Mouse (Mus musculus): ENCODE data around the gene Slc41a3.

Slc41a3 gene

DNA sequence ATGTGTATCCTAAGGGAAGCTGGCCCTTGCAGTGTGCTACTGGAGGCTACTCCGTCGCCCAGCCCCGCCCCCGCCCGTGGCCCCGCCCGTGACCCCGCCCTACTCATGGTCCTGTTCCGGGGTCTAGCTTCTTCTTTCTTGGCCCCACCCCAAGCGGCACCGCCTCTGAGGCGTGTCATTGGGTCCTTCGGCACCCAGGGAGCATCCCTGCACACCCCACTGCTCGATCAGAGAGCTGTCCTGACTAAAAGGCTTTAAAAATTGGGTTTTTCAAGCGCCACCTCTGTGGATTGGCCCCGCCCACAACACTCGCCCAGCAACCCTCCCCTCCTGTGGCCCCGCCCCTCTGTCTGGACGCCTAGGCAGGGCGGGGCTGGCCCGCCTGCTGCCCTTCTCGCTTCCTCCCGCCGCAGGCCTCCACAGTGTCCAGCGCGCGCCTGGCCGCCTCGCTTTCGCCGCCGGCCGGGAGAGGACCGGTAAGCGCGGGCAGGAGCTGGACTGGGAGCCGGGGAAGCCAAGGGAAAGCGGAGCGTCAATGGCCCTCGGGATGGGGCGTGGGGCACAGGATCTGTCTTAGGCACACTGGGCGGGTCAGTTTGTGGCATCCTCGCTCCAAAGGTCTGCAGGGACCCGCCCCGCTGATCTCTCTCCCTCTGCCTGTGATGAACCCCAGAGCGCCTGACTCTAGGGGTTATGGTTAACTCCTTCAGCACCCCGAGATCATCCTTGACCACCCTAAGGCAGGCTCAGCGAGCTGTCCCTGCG is at the start of gene Slc41a3:
Gene Slc41a3, plus strand, starts transcription at position 193 of the 765 bp plus-strand sequence.
- DNase-seq (ENCODE audit: low spot score in 2 of 2) = peak; percentile 93 to 96

- DNase-seq (ENCODE audit: low spot score in 2 of 2) = peak; percentile 28 to 78
Measured at GRCm38 (mm10) chr6:90556534-90557058, 47.9 kb upstream of the Slc41a3 start.

DNA sequence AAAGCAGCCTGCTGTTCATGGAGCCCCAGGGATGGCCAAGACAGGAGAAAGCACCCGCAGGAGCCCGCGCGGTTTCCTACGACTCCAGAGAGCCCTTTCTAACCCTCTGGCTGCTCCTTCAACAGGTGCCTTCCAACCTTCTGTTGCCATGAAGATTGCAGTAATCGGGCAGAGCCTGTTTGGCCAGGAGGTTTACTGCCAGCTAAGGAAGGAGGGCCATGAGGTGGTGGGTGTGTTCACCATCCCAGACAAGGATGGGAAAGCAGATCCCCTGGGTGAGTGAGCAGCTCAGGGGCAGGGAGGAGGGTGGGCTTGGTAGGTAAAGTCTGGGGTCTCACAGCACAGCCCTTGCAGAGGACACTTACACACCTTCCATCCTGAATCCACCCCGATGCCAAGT is 47.4 kb upstream of the Slc41a3 start:
- DNase-seq (ENCODE audit: low spot score in 2 of 2) = no peak

DNA sequence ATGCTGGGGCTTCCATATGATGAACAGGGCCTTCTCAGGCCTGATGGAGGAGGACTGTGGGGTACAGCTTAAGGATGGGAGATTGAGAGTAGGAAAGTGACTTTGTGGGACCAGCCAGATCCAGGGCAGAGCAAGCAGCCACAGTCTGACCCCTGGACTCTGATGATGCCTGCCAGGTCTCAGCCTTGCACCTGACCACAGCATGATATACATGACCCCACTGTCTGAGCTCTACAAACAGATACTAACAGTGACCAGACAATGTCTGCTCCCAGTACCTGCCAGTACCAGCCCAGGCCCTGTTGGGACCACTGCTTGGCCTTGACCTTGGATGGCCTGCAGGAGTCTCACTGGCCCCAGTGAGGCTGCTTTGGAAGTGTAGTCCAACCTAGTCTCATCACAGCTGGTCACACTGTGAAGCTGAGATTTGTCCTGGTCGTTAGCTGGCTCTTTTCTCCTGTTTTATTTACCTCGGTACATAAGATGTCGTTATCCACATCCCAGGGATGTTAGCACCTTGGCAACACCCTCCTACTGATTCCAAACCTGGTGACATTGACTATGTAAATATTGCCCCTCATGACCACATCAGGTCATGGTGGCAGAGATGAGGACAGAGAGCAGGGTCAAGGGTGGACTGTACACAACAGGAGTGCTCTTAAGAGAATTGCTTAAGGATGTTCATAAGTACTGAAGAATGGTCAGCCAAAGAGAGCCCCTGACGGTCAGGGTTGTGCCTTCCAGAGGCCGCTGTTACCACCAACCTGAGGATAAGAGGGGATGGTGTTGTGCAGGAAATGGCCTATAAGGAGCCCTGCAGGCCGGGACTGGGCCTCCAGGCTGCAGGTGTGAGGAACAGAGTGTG is 46.5 kb upstream of the Slc41a3 start:
- no peak for DNase-seq (ENCODE audit: low spot score in 2 of 2)

GRCm38 (mm10) chr6:90560390-90561058 is 44.0 kb upstream of the Slc41a3 start:
- DNase-seq (ENCODE audit: low spot score in 2 of 2) = no peak

GRCm38 (mm10) chr6:90561234-90561781 is 43.2 kb upstream of the Slc41a3 start:
- no peak for DNase-seq (ENCODE audit: low spot score in 2 of 2)

- no peak for DNase-seq (ENCODE audit: low spot score in 2 of 2)
Measured at GRCm38 (mm10) chr6:90564240-90564639, 40.3 kb upstream of the Slc41a3 start.

- no peak for DNase-seq (ENCODE audit: low spot score in 2 of 2)
Measured at GRCm38 (mm10) chr6:90565357-90566215, 38.9 kb upstream of the Slc41a3 start.

DNA sequence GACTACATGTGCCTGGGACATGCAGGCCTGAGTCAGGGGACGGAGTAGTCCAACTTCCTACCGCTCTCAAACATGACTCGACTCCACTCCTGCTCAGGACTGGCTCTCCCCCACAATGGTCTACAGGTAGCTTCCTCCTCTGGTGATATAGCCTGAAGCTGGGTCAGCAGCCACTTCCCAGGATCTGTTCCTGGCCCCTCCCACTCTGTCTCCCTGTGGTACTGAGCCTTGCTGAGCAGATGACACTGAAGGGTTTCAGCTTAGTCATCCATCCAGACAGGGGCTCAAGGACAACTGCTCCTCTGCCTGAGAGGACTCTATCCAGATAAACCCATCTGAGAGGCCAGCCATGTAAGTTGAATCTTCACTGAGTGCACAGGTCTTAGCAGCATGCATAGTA is 37.0 kb upstream of the Slc41a3 start:
- no peak for DNase-seq (ENCODE audit: low spot score in 2 of 2)

DNA sequence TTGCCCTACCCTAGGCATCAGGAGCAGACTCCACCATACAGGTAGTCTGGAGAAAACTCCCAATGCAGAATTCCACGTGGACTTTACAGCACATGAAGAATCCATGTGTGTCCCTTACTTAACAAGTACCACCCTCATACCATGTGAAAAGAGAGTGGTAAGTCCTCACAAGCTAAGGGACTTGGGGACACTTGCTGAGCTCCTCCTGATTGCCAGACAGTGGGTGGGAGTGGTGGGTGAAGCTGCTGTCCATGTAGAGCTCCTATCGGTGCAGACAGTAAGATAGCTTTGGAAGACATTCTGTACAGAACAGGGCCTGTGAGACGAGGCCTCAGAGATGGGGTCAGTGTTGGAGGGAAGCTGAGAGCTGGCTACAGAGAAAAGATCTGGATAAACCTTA is 36.6 kb upstream of the Slc41a3 start:
- DNase-seq (ENCODE audit: low spot score in 2 of 2) = no peak

GRCm38 (mm10) chr6:90568721-90569120 is 35.8 kb upstream of the Slc41a3 start:
- no peak for DNase-seq (ENCODE audit: low spot score in 2 of 2)

DNA sequence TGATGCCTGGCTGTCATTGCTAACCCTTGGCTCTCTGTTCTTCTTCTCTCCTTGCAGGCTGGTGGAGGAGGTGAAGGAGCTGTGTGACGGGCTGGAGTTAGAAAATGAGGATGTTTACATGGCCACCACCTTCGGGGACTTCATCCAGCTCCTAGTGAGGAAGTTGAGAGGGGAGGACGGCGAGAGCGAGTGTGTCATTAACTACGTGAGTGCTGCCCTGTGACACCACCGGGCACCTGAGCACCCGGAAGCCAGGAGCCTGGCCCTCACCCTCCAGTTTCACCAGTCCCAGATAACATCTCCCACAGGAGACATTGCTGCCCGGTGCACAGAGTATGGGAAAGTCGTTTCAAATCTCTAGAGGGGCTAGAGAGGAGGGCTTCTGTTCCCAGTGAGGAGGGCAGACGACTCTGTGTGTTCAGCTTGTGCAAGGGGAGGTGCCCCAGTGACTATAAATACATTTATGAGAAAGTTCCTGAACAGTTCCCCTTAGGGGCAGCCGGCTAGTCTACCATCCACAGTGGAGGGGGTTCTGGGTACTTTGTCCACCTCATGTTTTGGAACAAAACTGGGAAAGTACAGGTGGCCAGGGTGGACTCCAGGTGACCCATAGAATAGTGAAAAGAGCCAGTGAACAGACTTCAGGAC is 34.7 kb upstream of the Slc41a3 start:
- DNase-seq (ENCODE audit: low spot score in 2 of 2) = no peak

DNA sequence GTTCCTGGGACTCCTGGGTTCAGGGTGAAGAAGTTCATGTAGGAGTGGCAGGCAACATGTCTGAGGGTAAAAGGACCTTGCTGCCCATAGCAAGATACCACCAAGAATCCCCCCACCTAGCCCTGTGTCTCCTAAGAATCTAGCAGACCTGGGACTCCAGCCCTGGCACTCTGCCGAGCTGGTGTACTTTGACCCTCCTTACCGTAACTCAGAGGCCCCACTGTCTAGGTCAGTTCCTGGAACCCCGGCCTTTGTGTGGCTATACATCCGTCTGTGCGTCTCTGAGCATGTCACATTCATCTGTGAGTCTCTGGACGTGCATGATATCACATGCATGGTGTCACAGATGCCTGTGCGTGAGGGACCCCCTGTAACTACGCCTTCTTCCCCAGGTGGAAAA is 34.1 kb upstream of the Slc41a3 start:
- DNase-seq (ENCODE audit: low spot score in 2 of 2) = no peak

- peak; percentile 38 to 51 for DNase-seq (ENCODE audit: low spot score in 2 of 2)
Measured at GRCm38 (mm10) chr6:90575261-90575715, 29.2 kb upstream of the Slc41a3 start.

DNA sequence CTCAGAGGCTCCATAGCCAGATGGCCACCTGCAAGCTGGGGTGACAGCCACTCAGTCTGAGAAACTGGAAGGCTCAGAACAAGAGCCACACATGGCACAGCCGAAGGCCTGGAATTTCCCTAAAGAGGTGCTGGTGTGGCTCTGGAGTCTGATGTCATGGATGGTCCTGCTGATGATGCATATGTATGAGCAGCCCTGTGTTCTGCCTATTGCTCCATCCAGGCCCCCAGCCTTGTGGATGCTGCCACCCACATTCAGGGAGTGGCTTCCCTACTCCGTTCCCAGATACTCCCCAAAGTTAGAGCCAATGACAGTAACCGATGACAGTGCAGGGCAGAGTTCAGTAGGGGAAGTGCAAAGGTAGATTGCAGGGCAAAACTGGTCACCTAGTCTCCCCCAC is 26.4 kb upstream of the Slc41a3 start:
- DNase-seq (ENCODE audit: low spot score in 2 of 2) = no peak

DNA sequence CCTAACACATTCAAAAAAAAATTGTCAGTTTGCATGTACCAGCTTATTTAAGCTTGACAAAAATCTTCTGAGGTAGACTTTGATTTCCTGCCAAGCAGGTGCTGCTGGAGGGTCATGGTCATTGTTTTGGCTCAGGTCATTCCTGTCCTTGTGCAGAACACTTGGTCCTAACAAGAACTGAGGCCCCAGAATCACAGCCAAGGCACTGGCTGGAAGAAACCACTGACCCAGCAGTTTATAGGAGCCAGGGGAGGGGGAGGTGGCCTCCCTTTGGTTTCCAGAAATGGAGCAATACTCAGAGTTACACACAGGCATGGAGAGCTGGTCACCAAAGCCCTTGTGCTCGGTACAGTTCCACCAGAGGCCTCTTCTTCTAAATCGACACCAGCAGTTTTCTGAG is 22.2 kb upstream of the Slc41a3 start:
- no peak for DNase-seq (ENCODE audit: low spot score in 2 of 2)

- DNase-seq (ENCODE audit: low spot score in 2 of 2) = no peak
Measured at GRCm38 (mm10) chr6:90588113-90588512, 16.4 kb upstream of the Slc41a3 start.

DNA sequence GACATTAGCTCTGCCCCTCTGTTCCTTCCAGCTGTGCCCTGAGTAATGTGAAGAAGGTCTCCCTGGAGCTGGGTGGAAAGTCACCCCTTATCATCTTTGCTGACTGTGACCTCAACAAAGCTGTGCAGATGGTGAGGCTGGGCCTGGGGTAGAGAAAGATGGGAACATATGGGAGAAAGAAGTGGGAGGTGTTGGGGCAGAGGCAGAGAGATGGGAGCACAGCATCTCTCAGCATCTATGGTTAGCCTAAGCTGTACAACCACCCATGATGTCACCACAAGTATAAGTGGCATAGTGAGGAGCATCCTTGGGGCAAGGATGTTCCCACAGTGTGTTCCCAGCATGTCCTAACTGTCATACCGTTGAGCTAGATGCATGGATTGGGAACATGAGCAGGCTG is 13.8 kb upstream of the Slc41a3 start:
- no peak for DNase-seq (ENCODE audit: low spot score in 2 of 2)

DNA sequence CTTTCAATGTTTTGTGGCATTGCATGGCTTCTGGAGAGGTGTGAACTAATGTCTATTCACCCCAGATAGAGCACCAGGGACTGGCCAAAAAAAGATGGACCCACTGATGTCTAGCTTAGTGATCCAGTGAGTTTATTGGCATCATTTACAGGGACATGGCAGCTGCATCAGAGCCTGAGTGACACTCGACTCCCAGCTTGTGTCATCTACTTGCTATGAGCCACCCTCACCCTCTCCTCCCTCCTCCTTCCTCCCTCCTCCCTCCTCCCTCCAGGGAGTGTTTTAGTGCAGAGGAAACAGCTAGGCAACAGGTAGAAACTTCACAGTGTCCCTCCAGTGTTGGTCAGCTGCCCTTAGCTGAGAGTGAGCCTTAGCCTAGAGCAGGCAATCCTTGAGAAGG is 9.6 kb upstream of the Slc41a3 start:
- DNase-seq (ENCODE audit: low spot score in 2 of 2) = no peak

DNA sequence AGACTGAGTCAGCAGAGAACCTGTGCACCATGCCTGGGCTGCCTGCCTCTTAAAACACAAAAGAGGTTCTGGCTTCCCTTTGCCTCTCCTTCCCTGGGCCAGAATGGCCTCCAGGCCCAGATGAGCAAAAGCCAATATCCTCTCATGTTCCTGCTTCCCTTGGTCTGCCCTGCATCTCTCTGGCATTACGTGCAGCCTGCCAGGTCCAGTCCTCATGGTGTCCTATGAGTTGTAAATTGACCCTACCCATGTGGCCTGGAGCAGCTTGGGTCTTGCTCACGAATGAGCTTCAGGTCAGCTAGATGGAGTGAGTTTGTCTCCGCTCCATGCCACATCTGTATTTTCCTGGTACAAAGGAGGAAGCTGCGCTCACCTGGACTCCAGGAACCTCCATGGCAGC is 7.5 kb upstream of the Slc41a3 start:
- DNase-seq (ENCODE audit: low spot score in 2 of 2) = no peak
